Mouse (Mus musculus): ENCODE results near the gene Spib. TPM values are rescaled to one million over a fixed set of nuclear protein-coding genes. Genes with fewer than 3 reads are reported as not detected.

Gene Spib
- polyA plus RNA-seq, 1 experiment from 2014 or later: not detected

GRCm38 (mm10) chr7:44564486-44564885 is 32.6 kb upstream of the Spib start:
- H3K4me1 ChIP-seq (replicated peaks; ENCODE audit: control insufficient read depth, insufficient read depth, low read length): no peaks in the 10 kb centered on the region
- no peaks in the 10 kb centered on the region for H3K9me3 ChIP-seq (ENCODE audit: control insufficient read depth, low read length)
- WGBS: 83% methylated on average over 10 of the region's 10 CpGs
- no peak overlapping the region for H3K27ac ChIP-seq (ENCODE audit: low read length)
- no peaks in the 10 kb centered on the region for H3K36me3 ChIP-seq (ENCODE audit: control insufficient read depth, insufficient read depth)
- H3K4me2 ChIP-seq (ENCODE audit: low read length): no peak overlapping the region
- 0 out of 2 replicates have a peak, but pooled peaks cover 3% of the 10 kb centered on the region for H3K27me3 ChIP-seq (replicated peaks; ENCODE audit: control insufficient read depth, insufficient read depth, low read length)
- H3K9ac ChIP-seq (replicated peaks; ENCODE audit: low read depth, low read length): no peak overlapping the region
- ATAC-seq: no peak
- H3K4me3 ChIP-seq (replicated peaks; ENCODE audit: low read length): no peak overlapping the region

DNA sequence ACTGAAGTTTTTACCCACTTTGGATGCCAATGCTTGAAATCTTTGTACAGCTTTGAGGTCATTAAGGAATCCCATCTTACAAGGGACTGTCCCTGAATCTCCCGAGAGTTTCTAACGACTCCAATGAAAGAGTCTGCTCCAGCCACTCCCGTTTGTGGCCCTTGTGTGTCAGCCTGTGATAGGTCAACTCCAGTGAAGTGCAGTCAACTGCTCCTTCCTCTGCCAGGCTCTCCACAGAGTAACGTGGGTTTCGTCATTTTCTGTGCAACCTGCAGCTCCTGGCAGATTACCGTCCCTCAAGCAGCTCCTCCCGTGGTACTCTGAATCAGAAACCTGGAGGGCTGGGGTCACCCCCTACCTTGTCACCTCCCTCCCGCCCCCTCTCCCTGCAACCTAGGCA is 31.4 kb upstream of the Spib start:
- Histone ChIP-seq H3K4me3 (replicated peaks; ENCODE audit: low read length) (no peak overlapping the region), H3K4me1 (replicated peaks; ENCODE audit: control insufficient read depth, insufficient read depth, low read length) (no peaks in the 10 kb centered on the region), H3K27me3 (replicated peaks; ENCODE audit: control insufficient read depth, insufficient read depth, low read length) (0 out of 2 replicates have a peak, but pooled peaks cover 3% of the 10 kb centered on the region), H3K4me2 (ENCODE audit: low read length) (no peak overlapping the region), H3K9me3 (ENCODE audit: control insufficient read depth, low read length) (no peaks in the 10 kb centered on the region), H3K9ac (replicated peaks; ENCODE audit: low read depth, low read length) (no peak overlapping the region), H3K27ac (ENCODE audit: low read length) (no peak overlapping the region), H3K36me3 (ENCODE audit: control insufficient read depth, insufficient read depth) (no peaks in the 10 kb centered on the region)
- WGBS: 46% methylated on average over 8 of the region's 8 CpGs
- no peak for ATAC-seq

GRCm38 (mm10) chr7:44560435-44561400 is 28.8 kb upstream of the Spib start:
- WGBS: 51% methylated on average over 18 of the region's 18 CpGs
- peak; percentile 74 for ATAC-seq
- Histone ChIP-seq H3K36me3 (ENCODE audit: control insufficient read depth, insufficient read depth) (no peaks in the 10 kb centered on the region), H3K9ac (replicated peaks; ENCODE audit: low read depth, low read length) (no peak overlapping the region), H3K9me3 (ENCODE audit: control insufficient read depth, low read length) (no peaks in the 10 kb centered on the region), H3K4me2 (ENCODE audit: low read length) (no peak overlapping the region), H3K4me3 (replicated peaks; ENCODE audit: low read length) (no peak overlapping the region), H3K27me3 (replicated peaks; ENCODE audit: control insufficient read depth, insufficient read depth, low read length) (peaks cover 2% of the 10 kb centered on the region; the same call in 1 of the 2 replicates), H3K4me1 (replicated peaks; ENCODE audit: control insufficient read depth, insufficient read depth, low read length) (no peaks in the 10 kb centered on the region), H3K27ac (ENCODE audit: low read length) (no peak overlapping the region)

- Histone ChIP-seq H3K4me2 (ENCODE audit: low read length) (no peak overlapping the region), H3K9ac (replicated peaks; ENCODE audit: low read depth, low read length) (no peak overlapping the region), H3K36me3 (ENCODE audit: control insufficient read depth, insufficient read depth) (no peaks in the 10 kb centered on the region), H3K4me1 (replicated peaks; ENCODE audit: control insufficient read depth, insufficient read depth, low read length) (peaks cover 12% of the 10 kb centered on the region), H3K27ac (ENCODE audit: low read length) (no peak overlapping the region), H3K4me3 (replicated peaks; ENCODE audit: low read length) (no peak overlapping the region), H3K27me3 (replicated peaks; ENCODE audit: control insufficient read depth, insufficient read depth, low read length) (peaks cover 3% of the 10 kb centered on the region; the same call in 1 of the 2 replicates), H3K9me3 (ENCODE audit: control insufficient read depth, low read length) (no peaks in the 10 kb centered on the region)
- WGBS: 74% methylated on average over 2 of the region's 2 CpGs
- ATAC-seq: no peak
Observed at GRCm38 (mm10) chr7:44557629-44558028, 25.8 kb upstream of the Spib start.

DNA sequence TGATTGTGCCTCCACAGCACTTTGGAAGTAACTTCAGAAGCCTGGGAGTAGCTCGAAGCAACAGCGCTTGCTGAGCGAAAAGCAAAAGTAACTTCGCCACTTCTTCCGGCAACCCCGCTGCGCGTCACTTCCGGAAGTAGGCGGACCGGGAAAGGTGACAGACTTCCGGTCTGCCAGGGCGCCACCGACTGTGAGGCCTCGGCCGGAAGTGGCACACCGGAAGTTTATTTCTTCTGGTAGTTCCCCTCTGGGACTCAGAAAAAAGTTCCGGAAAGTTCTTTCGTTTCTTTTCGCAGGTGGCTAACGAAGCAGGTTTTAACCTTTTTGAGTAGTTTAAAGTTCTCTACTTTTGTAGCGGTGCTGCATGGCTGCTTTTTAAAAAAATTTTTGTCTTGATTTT is 22.0 kb upstream of the Spib start, which contains the start of gene Nr1h2:
TSS of gene Nr1h2 (minus strand) at position 126 of the 400 bp plus-strand sequence.
- WGBS: under 1% methylated on average over 22 of the region's 22 CpGs
- peak; percentile 76 for ATAC-seq
- Histone ChIP-seq H3K9ac (replicated peaks; ENCODE audit: low read depth, low read length) (peak within 1 kb of the TSS; percentile 24), H3K4me3 (replicated peaks; ENCODE audit: low read length) (peak within 1 kb of the TSS; percentile 69), H3K27ac (ENCODE audit: low read length) (peak within 1 kb of the TSS; percentile 73), H3K27me3 (replicated peaks; ENCODE audit: control insufficient read depth, insufficient read depth, low read length) (peaks cover 3% of the 10 kb centered on the region; the same call in 1 of the 2 replicates), H3K9me3 (ENCODE audit: control insufficient read depth, low read length) (no peaks in the 10 kb centered on the region), H3K4me2 (ENCODE audit: low read length) (peak within 1 kb of the TSS; percentile 68), H3K36me3 (ENCODE audit: control insufficient read depth, insufficient read depth) (peaks cover 10% of the 10 kb centered on the region), H3K4me1 (replicated peaks; ENCODE audit: control insufficient read depth, insufficient read depth, low read length) (peaks cover 14% of the 10 kb centered on the region)

- peaks cover 16% of the 10 kb centered on the region for H3K4me1 ChIP-seq (replicated peaks; ENCODE audit: control insufficient read depth, insufficient read depth, low read length)
- peak overlapping the region; percentile 73 for H3K27ac ChIP-seq (ENCODE audit: low read length)
- H3K9me3 ChIP-seq (ENCODE audit: control insufficient read depth, low read length): no peaks in the 10 kb centered on the region
- peak; percentile 54 for ATAC-seq
- under 1% methylated on average over 31 of the region's 32 CpGs for WGBS
- H3K36me3 ChIP-seq (ENCODE audit: control insufficient read depth, insufficient read depth): peaks cover 10% of the 10 kb centered on the region
- peak overlapping the region; percentile 68 for H3K4me2 ChIP-seq (ENCODE audit: low read length)
- H3K9ac ChIP-seq (replicated peaks; ENCODE audit: low read depth, low read length): peak overlapping the region; percentile 24
- H3K27me3 ChIP-seq (replicated peaks; ENCODE audit: control insufficient read depth, insufficient read depth, low read length): peaks cover 3% of the 10 kb centered on the region; the same call in 1 of the 2 replicates
- peak overlapping the region; percentile 69 for H3K4me3 ChIP-seq (replicated peaks; ENCODE audit: low read length)
Observed at GRCm38 (mm10) chr7:44553196-44553764, 21.4 kb upstream of the Spib start.

DNA sequence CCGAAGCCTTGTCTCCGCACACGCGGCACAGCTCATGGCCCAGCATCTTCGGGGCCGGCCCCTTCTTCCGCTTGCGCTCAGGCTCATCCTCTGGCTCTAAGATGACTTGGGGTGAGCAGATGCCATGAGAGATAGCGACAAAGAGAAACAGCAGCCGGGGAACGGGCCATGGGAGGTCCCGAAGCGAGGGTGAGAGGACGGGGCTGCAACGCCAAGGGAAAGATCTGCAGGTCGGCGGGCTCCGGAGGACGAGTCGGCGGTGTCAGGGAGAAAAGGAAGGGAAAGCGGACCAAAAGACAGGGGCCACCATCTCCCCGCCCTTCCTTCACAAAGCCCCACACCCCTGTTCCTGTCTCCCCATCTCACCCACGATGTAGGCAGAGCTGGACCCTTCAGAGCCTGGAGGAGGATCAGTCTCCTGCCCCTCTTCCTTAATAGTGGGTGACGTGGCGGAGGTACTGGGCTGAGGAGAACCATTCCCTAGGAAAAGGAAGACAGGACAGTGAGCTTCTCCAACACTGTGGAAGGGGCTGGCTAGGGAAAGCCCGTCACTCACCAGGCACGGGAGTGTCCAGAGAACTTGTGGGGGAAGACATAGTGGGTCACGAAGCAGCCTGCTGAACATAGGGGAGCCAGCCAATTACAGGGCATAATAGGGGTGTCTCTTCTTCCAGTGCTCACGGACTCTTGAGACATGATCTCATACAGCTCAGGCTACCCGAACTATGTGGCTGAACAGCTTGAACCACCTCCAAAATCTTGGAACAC is 20.5 kb upstream of the Spib start:
- Histone ChIP-seq H3K4me1 (replicated peaks; ENCODE audit: control insufficient read depth, insufficient read depth, low read length) (peaks cover 25% of the 10 kb centered on the region), H3K4me2 (ENCODE audit: low read length) (peak overlapping the region; percentile 68), H3K9me3 (ENCODE audit: control insufficient read depth, low read length) (no peaks in the 10 kb centered on the region), H3K27me3 (replicated peaks; ENCODE audit: control insufficient read depth, insufficient read depth, low read length) (peaks cover 3% of the 10 kb centered on the region; the same call in 1 of the 2 replicates), H3K27ac (ENCODE audit: low read length) (no peak overlapping the region), H3K36me3 (ENCODE audit: control insufficient read depth, insufficient read depth) (peaks cover 10% of the 10 kb centered on the region), H3K9ac (replicated peaks; ENCODE audit: low read depth, low read length) (no peak overlapping the region), H3K4me3 (replicated peaks; ENCODE audit: low read length) (no peak overlapping the region)
- WGBS: 87% methylated on average over 31 of the region's 31 CpGs
- ATAC-seq: no peak

DNA sequence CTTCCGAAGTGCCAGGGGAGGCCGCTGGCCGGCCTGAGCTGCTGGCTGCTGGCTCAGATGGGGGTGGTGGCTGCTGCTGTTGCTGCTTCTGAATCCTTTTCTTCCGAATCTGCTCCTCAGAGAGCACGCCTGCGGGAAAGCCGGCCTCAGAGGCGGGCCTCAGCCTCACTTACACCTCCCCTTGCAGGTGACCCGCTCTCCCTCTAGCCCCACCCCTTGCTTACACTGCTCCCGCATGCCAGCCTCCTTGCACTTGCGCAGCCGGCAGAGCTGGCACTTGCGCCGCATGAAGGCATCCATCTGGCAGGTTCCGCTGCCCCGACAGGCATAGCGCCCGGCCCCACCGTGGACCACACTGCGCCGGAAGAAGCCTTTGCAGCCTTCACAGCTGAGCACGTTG is 19.9 kb upstream of the Spib start:
- no peak overlapping the region for H3K4me2 ChIP-seq (ENCODE audit: low read length)
- peaks cover 27% of the 10 kb centered on the region for H3K4me1 ChIP-seq (replicated peaks; ENCODE audit: control insufficient read depth, insufficient read depth, low read length)
- H3K9me3 ChIP-seq (ENCODE audit: control insufficient read depth, low read length): no peaks in the 10 kb centered on the region
- peaks cover 10% of the 10 kb centered on the region for H3K36me3 ChIP-seq (ENCODE audit: control insufficient read depth, insufficient read depth)
- H3K9ac ChIP-seq (replicated peaks; ENCODE audit: low read depth, low read length): no peak overlapping the region
- no peak overlapping the region for H3K4me3 ChIP-seq (replicated peaks; ENCODE audit: low read length)
- H3K27ac ChIP-seq (ENCODE audit: low read length): no peak overlapping the region
- ATAC-seq: no peak
- WGBS: 76% methylated on average over 22 of the region's 22 CpGs
- H3K27me3 ChIP-seq (replicated peaks; ENCODE audit: control insufficient read depth, insufficient read depth, low read length): peaks cover 3% of the 10 kb centered on the region; the same call in 1 of the 2 replicates
